Mouse (Mus musculus): ENCODE data around the gene Bcl7c. TPM values are rescaled to one million over a fixed set of nuclear protein-coding genes. Genes with fewer than 3 reads are reported as not detected.
"Not testable (repeated sequence)": the region's sequence is repeated elsewhere in the genome, so short reads cannot be mapped to it uniquely, and the experiment has no call there.

The Bcl7c gene
- polyA plus RNA-seq, 1 experiment from 2014 or later = 52.2 TPM

- ATAC-seq (ENCODE audit: low FRiP score); H3K4me2 ChIP-seq; H3K27ac ChIP-seq (ENCODE audit: low read depth, low read length); H3K9me3 ChIP-seq (ENCODE audit: control insufficient read depth, low read length); H3K4me1 ChIP-seq (ENCODE audit: control insufficient read depth, insufficient read depth, low read length); H3K9ac ChIP-seq (ENCODE audit: low read length); H3K36me3 ChIP-seq (ENCODE audit: control insufficient read depth, insufficient read depth, low read length); DNase-seq (ENCODE audit: low spot score, missing footprints); H3K27me3 ChIP-seq (ENCODE audit: control insufficient read depth, insufficient read depth, low read length); H3K4me3 ChIP-seq (ENCODE audit: low read depth, low read length): not testable (repeated sequence)
- WGBS = 90% methylated on average over 7 of the region's 7 CpGs
These were observed 61.2 kb downstream of the Bcl7c start for GRCm38 (mm10) chr7:127647576-127647975.

GRCm38 (mm10) chr7:127646363-127646762, 62.4 kb downstream of the Bcl7c start:
- H3K27ac ChIP-seq (ENCODE audit: low read depth, low read length) = no peak overlapping the region
- no peaks in the 10 kb centered on the region for H3K4me1 ChIP-seq (ENCODE audit: control insufficient read depth, insufficient read depth, low read length)
- H3K4me2 ChIP-seq = no peak overlapping the region
- DNase-seq (ENCODE audit: low spot score, missing footprints) (no peak), ATAC-seq (ENCODE audit: low FRiP score) (no peak)
- H3K36me3 ChIP-seq (ENCODE audit: control insufficient read depth, insufficient read depth, low read length) = no peaks in the 10 kb centered on the region
- H3K4me3 ChIP-seq (ENCODE audit: low read depth, low read length) = no peak overlapping the region
- no peak overlapping the region for H3K9ac ChIP-seq (ENCODE audit: low read length)
- no peaks in the 10 kb centered on the region for H3K9me3 ChIP-seq (ENCODE audit: control insufficient read depth, low read length)
- WGBS = 85% methylated on average over 4 of the region's 4 CpGs
- no peaks in the 10 kb centered on the region for H3K27me3 ChIP-seq (ENCODE audit: control insufficient read depth, insufficient read depth, low read length)

GRCm38 (mm10) chr7:127642254-127642653, 66.5 kb downstream of the Bcl7c start:
- no peak for DNase-seq (ENCODE audit: low spot score, missing footprints)
- no peaks in the 10 kb centered on the region for H3K36me3 ChIP-seq (ENCODE audit: control insufficient read depth, insufficient read depth, low read length)
- H3K4me3 ChIP-seq (ENCODE audit: low read depth, low read length) = no peak overlapping the region
- ATAC-seq (ENCODE audit: low FRiP score) = no peak
- H3K9ac ChIP-seq (ENCODE audit: low read length) = no peak overlapping the region
- no peaks in the 10 kb centered on the region for H3K27me3 ChIP-seq (ENCODE audit: control insufficient read depth, insufficient read depth, low read length)
- no peak overlapping the region for H3K4me2 ChIP-seq
- H3K27ac ChIP-seq (ENCODE audit: low read depth, low read length) = no peak overlapping the region
- no peaks in the 10 kb centered on the region for H3K4me1 ChIP-seq (ENCODE audit: control insufficient read depth, insufficient read depth, low read length)
- 69% methylated on average over 4 of the region's 4 CpGs for WGBS
- no peaks in the 10 kb centered on the region for H3K9me3 ChIP-seq (ENCODE audit: control insufficient read depth, low read length)

GRCm38 (mm10) chr7:127641260-127641659, 67.5 kb downstream of the Bcl7c start:
- Histone ChIP-seq H3K4me2 (no peak overlapping the region), H3K27me3 (ENCODE audit: control insufficient read depth, insufficient read depth, low read length) (no peaks in the 10 kb centered on the region), H3K27ac (ENCODE audit: low read depth, low read length) (no peak overlapping the region), H3K9ac (ENCODE audit: low read length) (no peak overlapping the region), H3K9me3 (ENCODE audit: control insufficient read depth, low read length) (no peaks in the 10 kb centered on the region), H3K36me3 (ENCODE audit: control insufficient read depth, insufficient read depth, low read length) (no peaks in the 10 kb centered on the region), H3K4me1 (ENCODE audit: control insufficient read depth, insufficient read depth, low read length) (no peaks in the 10 kb centered on the region), H3K4me3 (ENCODE audit: low read depth, low read length) (no peak overlapping the region)
- DNase-seq (ENCODE audit: low spot score, missing footprints) (no peak), ATAC-seq (ENCODE audit: low FRiP score) (no peak)
- 65% methylated on average over 4 of the region's 4 CpGs for WGBS

GRCm38 (mm10) chr7:127636963-127637362, 71.8 kb downstream of the Bcl7c start:
- H3K4me2 ChIP-seq = peak overlapping the region; percentile 64
- no peaks in the 10 kb centered on the region for H3K27me3 ChIP-seq (ENCODE audit: control insufficient read depth, insufficient read depth, low read length)
- DNase-seq (ENCODE audit: low spot score, missing footprints) (peak; percentile 95), ATAC-seq (ENCODE audit: low FRiP score) (peak; percentile 58; the same call in 1 of the 2 replicates)
- H3K4me1 ChIP-seq (ENCODE audit: control insufficient read depth, insufficient read depth, low read length) = no peaks in the 10 kb centered on the region
- H3K36me3 ChIP-seq (ENCODE audit: control insufficient read depth, insufficient read depth, low read length) = no peaks in the 10 kb centered on the region
- no peak overlapping the region for H3K27ac ChIP-seq (ENCODE audit: low read depth, low read length)
- peak overlapping the region; percentile 71 for H3K9ac ChIP-seq (ENCODE audit: low read length)
- peak overlapping the region; percentile 45 for H3K4me3 ChIP-seq (ENCODE audit: low read depth, low read length)
- H3K9me3 ChIP-seq (ENCODE audit: control insufficient read depth, low read length) = no peaks in the 10 kb centered on the region
- 0% methylated on average over 27 of the region's 27 CpGs for WGBS

GRCm38 (mm10) chr7:127631416-127631815, 77.3 kb downstream of the Bcl7c start:
- Histone ChIP-seq H3K4me2 (no peak overlapping the region), H3K27me3 (ENCODE audit: control insufficient read depth, insufficient read depth, low read length) (no peaks in the 10 kb centered on the region), H3K36me3 (ENCODE audit: control insufficient read depth, insufficient read depth, low read length) (no peaks in the 10 kb centered on the region), H3K9me3 (ENCODE audit: control insufficient read depth, low read length) (no peaks in the 10 kb centered on the region), H3K9ac (ENCODE audit: low read length) (no peak overlapping the region), H3K27ac (ENCODE audit: low read depth, low read length) (no peak overlapping the region), H3K4me3 (ENCODE audit: low read depth, low read length) (no peak overlapping the region), H3K4me1 (ENCODE audit: control insufficient read depth, insufficient read depth, low read length) (no peaks in the 10 kb centered on the region)
- no peak for ATAC-seq (ENCODE audit: low FRiP score)
- WGBS = 78% methylated on average over 4 of the region's 4 CpGs
- DNase-seq (ENCODE audit: low spot score, missing footprints) = no peak

GRCm38 (mm10) chr7:127628646-127629045, 80.1 kb downstream of the Bcl7c start:
- Histone ChIP-seq H3K27ac (ENCODE audit: low read depth, low read length) (no peak overlapping the region), H3K9ac (ENCODE audit: low read length) (no peak overlapping the region), H3K36me3 (ENCODE audit: control insufficient read depth, insufficient read depth, low read length) (no peaks in the 10 kb centered on the region), H3K27me3 (ENCODE audit: control insufficient read depth, insufficient read depth, low read length) (no peaks in the 10 kb centered on the region), H3K4me3 (ENCODE audit: low read depth, low read length) (no peak overlapping the region), H3K9me3 (ENCODE audit: control insufficient read depth, low read length) (no peaks in the 10 kb centered on the region), H3K4me2 (no peak overlapping the region), H3K4me1 (ENCODE audit: control insufficient read depth, insufficient read depth, low read length) (no peaks in the 10 kb centered on the region)
- 84% methylated on average over 5 of the region's 5 CpGs for WGBS
- DNase-seq (ENCODE audit: low spot score, missing footprints) (no peak), ATAC-seq (ENCODE audit: low FRiP score) (no peak)

GRCm38 (mm10) chr7:127626471-127626870, 82.3 kb downstream of the Bcl7c start:
- Histone ChIP-seq H3K9me3 (ENCODE audit: control insufficient read depth, low read length) (no peaks in the 10 kb centered on the region), H3K4me1 (ENCODE audit: control insufficient read depth, insufficient read depth, low read length) (no peaks in the 10 kb centered on the region), H3K9ac (ENCODE audit: low read length) (no peak overlapping the region), H3K36me3 (ENCODE audit: control insufficient read depth, insufficient read depth, low read length) (no peaks in the 10 kb centered on the region), H3K4me3 (ENCODE audit: low read depth, low read length) (no peak overlapping the region), H3K27me3 (ENCODE audit: control insufficient read depth, insufficient read depth, low read length) (no peaks in the 10 kb centered on the region), H3K27ac (ENCODE audit: low read depth, low read length) (no peak overlapping the region), H3K4me2 (no peak overlapping the region)
- ATAC-seq (ENCODE audit: low FRiP score) (no peak), DNase-seq (ENCODE audit: low spot score, missing footprints) (no peak)
- WGBS = 92% methylated on average over 4 of the region's 4 CpGs

- Histone ChIP-seq H3K9me3 (ENCODE audit: control insufficient read depth, low read length) (no peaks in the 10 kb centered on the region), H3K4me2 (no peak overlapping the region), H3K4me1 (ENCODE audit: control insufficient read depth, insufficient read depth, low read length) (no peaks in the 10 kb centered on the region), H3K4me3 (ENCODE audit: low read depth, low read length) (no peak overlapping the region), H3K9ac (ENCODE audit: low read length) (no peak overlapping the region), H3K27ac (ENCODE audit: low read depth, low read length) (no peak overlapping the region), H3K36me3 (ENCODE audit: control insufficient read depth, insufficient read depth, low read length) (no peaks in the 10 kb centered on the region), H3K27me3 (ENCODE audit: control insufficient read depth, insufficient read depth, low read length) (no peaks in the 10 kb centered on the region)
- ATAC-seq (ENCODE audit: low FRiP score) (no peak), DNase-seq (ENCODE audit: low spot score, missing footprints) (no peak)
- WGBS = 98% methylated on average over 7 of the region's 7 CpGs
These were observed 82.7 kb downstream of the Bcl7c start for GRCm38 (mm10) chr7:127626039-127626438.

- peak; percentile 6 for DNase-seq (ENCODE audit: low spot score, missing footprints)
- WGBS = 92% methylated on average over 7 of the region's 8 CpGs
- H3K36me3 ChIP-seq (ENCODE audit: control insufficient read depth, insufficient read depth, low read length); H3K9me3 ChIP-seq (ENCODE audit: control insufficient read depth, low read length); H3K4me1 ChIP-seq (ENCODE audit: control insufficient read depth, insufficient read depth, low read length); ATAC-seq (ENCODE audit: low FRiP score); H3K27me3 ChIP-seq (ENCODE audit: control insufficient read depth, insufficient read depth, low read length); H3K9ac ChIP-seq (ENCODE audit: low read length); H3K4me3 ChIP-seq (ENCODE audit: low read depth, low read length); H3K4me2 ChIP-seq; H3K27ac ChIP-seq (ENCODE audit: low read depth, low read length): not testable (repeated sequence)
These were observed 90.3 kb downstream of the Bcl7c start for GRCm38 (mm10) chr7:127618402-127618801.

Data from midbrain, embryonic 11.5 days (tissue).